Mouse (Mus musculus): Measurements from ENCODE around the gene Olfr742. TPM values are rescaled to one million over a fixed set of nuclear protein-coding genes. Genes with fewer than 3 reads are reported as not detected.

Gene Olfr742
- not detected in 2 replicates for polyA plus RNA-seq (2014; fragmentation: Nextera tagmentation; extraction: Ambion mirVana)

DNA sequence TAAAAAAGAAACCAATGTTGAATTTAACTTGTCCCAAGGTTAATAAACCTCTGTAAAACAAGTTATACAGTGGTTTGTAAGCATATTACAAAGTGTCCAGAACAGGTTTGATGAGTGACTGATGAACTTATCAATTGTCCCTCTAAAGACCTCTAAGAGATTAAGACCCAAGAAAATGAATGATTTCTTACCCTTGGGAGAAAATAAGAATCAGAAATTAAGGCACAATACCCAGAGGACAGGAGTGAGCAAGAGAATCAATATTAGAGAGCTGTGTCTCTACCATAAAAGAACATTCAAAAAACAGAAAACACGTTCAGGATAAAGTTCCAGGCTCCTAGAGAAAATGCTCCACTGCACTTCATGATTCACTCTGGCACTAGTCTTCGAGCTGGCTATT lies at the start of gene Olfr742:
Gene Olfr742, plus strand, starts transcription at position 301 of the 400 bp plus-strand sequence.
- H3K9me3 ChIP-seq (ENCODE audit: control insufficient read depth, low read length) = no peaks in the 10 kb centered on the region
- H3K9ac ChIP-seq (ENCODE audit: low read length) = no peak within 1 kb of the TSS
- no peak within 1 kb of the TSS for H3K4me3 ChIP-seq (ENCODE audit: low read depth, low read length)
- H3K36me3 ChIP-seq (ENCODE audit: control insufficient read depth, insufficient read depth, low read length) = no peaks in the 10 kb centered on the region
- no peaks in the 10 kb centered on the region for H3K4me1 ChIP-seq (ENCODE audit: control insufficient read depth, insufficient read depth, low read length)
- H3K4me2 ChIP-seq (ENCODE audit: low read depth) = no peak within 1 kb of the TSS
- no peak for ATAC-seq (ENCODE audit: insufficient read depth, low FRiP score, low TSS enrichment)
- WGBS = 69% methylated on average over 2 of the region's 2 CpGs
- H3K27ac ChIP-seq (ENCODE audit: low read depth, low read length) = no peak within 1 kb of the TSS
- no peak for DNase-seq (ENCODE audit: low spot score)
- H3K27me3 ChIP-seq (ENCODE audit: control insufficient read depth, insufficient read depth, low read length) = no peaks in the 10 kb centered on the region

DNA sequence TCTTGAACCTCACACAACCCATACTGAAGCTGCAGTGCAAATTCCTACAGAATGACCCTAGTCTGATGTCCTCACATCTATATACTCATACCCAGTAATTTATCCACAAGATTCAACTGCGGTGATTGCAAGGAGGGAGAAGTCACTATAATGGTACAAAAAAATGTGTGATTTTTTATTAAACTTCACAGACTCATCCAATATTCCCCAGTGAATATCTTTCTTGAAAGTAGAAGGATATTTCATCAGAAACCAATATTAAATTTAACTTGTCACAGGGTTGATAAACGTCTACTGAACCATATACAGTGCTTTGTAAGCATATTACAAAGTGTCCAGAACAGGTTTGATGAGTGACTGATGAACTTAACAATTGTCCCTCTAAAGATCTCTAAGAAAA lies 31.0 kb upstream of the Olfr742 start, which contains the start of gene Olfr741:
Gene Olfr741, plus strand, starts transcription at position 301 of the 400 bp plus-strand sequence.
- Histone ChIP-seq H3K9ac (ENCODE audit: low read length) (no peak within 1 kb of the TSS), H3K4me2 (ENCODE audit: low read depth) (no peak within 1 kb of the TSS), H3K36me3 (ENCODE audit: control insufficient read depth, insufficient read depth, low read length) (no peaks in the 10 kb centered on the region), H3K27me3 (ENCODE audit: control insufficient read depth, insufficient read depth, low read length) (no peaks in the 10 kb centered on the region), H3K4me3 (ENCODE audit: low read depth, low read length) (no peak within 1 kb of the TSS), H3K4me1 (ENCODE audit: control insufficient read depth, insufficient read depth, low read length) (no peaks in the 10 kb centered on the region), H3K27ac (ENCODE audit: low read depth, low read length) (no peak within 1 kb of the TSS), H3K9me3 (ENCODE audit: control insufficient read depth, low read length) (no peaks in the 10 kb centered on the region)
- WGBS = 79% methylated on average over 2 of the region's 2 CpGs
- no peak for DNase-seq (ENCODE audit: low spot score)
- no peak for ATAC-seq (ENCODE audit: insufficient read depth, low FRiP score, low TSS enrichment)

DNA sequence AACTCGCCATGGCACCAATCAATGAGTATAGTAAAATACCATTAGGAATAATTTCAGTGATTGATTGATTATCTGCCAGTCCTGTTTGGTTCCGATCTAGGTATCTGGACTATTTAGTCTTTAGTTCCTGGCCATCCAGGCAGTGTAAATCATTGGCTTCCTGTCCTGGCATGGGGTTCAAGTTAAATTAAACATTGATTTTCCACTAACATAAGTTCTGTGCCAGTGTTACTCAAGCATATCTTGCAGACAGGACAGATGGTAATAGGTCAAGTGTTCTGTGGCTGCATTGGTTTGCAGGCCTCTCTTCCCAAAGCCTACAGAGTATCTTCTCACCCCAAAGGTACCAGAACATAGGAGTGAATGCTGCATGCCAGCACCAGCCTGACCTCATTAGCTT lies 25.0 kb upstream of the Olfr742 start:
- Histone ChIP-seq H3K27ac (ENCODE audit: low read depth, low read length) (no peak overlapping the region), H3K9ac (ENCODE audit: low read length) (no peak overlapping the region), H3K4me2 (ENCODE audit: low read depth) (no peak overlapping the region), H3K4me3 (ENCODE audit: low read depth, low read length) (no peak overlapping the region), H3K9me3 (ENCODE audit: control insufficient read depth, low read length) (no peaks in the 10 kb centered on the region), H3K36me3 (ENCODE audit: control insufficient read depth, insufficient read depth, low read length) (no peaks in the 10 kb centered on the region), H3K4me1 (ENCODE audit: control insufficient read depth, insufficient read depth, low read length) (no peaks in the 10 kb centered on the region), H3K27me3 (ENCODE audit: control insufficient read depth, insufficient read depth, low read length) (no peaks in the 10 kb centered on the region)
- 80% methylated on average over 2 of the region's 2 CpGs for WGBS
- DNase-seq (ENCODE audit: low spot score) = no peak
- no peak for ATAC-seq (ENCODE audit: insufficient read depth, low FRiP score, low TSS enrichment)

DNA sequence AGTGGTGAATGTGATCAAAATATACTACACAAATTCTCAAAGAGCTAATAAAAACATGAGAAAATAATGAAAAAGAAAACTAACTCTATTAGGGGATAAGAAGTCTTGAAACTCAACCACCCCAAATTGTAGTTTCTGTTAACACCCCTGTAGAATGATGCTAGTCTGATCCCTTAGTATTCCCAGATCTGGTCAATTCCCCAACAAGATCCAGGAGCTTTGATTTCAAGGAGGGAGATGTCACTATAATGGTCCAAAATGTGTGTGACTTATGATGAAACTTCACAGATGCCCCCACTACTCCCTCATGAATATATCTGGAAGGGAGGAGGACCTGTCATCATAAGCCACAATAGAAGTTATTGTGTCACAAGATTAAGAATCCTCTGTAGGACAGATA lies 18.1 kb downstream of the Olfr742 start, which contains the start of gene Olfr743:
Gene Olfr743, plus strand, starts transcription at position 301 of the 400 bp plus-strand sequence.
- H3K9me3 ChIP-seq (ENCODE audit: control insufficient read depth, low read length) = no peaks in the 10 kb centered on the region
- no peak within 1 kb of the TSS for H3K4me3 ChIP-seq (ENCODE audit: low read depth, low read length)
- no peaks in the 10 kb centered on the region for H3K36me3 ChIP-seq (ENCODE audit: control insufficient read depth, insufficient read depth, low read length)
- H3K4me2 ChIP-seq (ENCODE audit: low read depth) = no peak within 1 kb of the TSS
- H3K27ac ChIP-seq (ENCODE audit: low read depth, low read length) = no peak within 1 kb of the TSS
- H3K27me3 ChIP-seq (ENCODE audit: control insufficient read depth, insufficient read depth, low read length) = no peaks in the 10 kb centered on the region
- ATAC-seq (ENCODE audit: insufficient read depth, low FRiP score, low TSS enrichment) (no peak), DNase-seq (ENCODE audit: low spot score) (no peak)
- no peak within 1 kb of the TSS for H3K9ac ChIP-seq (ENCODE audit: low read length)
- H3K4me1 ChIP-seq (ENCODE audit: control insufficient read depth, insufficient read depth, low read length) = no peaks in the 10 kb centered on the region

DNA sequence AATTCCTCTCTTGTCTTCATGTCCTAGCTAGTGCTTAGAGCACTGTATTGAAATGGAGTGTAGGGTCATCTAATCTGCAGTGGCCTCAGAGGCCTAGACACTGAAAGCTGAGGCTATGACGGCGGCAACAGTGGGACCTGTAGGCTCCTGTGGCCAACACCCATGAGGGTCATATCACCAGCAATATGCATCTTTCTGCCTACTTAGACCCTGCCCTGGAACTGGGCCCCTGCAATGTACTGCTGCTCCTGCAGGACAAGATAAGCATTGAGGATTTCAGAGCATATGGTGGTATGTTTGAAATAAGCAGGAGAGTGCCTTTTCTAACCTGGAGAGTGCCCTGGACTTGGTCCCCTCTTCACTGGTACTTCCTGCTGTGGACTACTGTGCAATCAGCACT lies 49.3 kb downstream of the Olfr742 start:
- H3K4me3 ChIP-seq (ENCODE audit: low read depth, low read length) = no peak overlapping the region
- no peaks in the 10 kb centered on the region for H3K36me3 ChIP-seq (ENCODE audit: control insufficient read depth, insufficient read depth, low read length)
- WGBS = 97% methylated on average over 2 of the region's 2 CpGs
- DNase-seq (ENCODE audit: low spot score) (no peak), ATAC-seq (ENCODE audit: insufficient read depth, low FRiP score, low TSS enrichment) (no peak)
- no peak overlapping the region for H3K4me2 ChIP-seq (ENCODE audit: low read depth)
- no peak overlapping the region for H3K27ac ChIP-seq (ENCODE audit: low read depth, low read length)
- H3K4me1 ChIP-seq (ENCODE audit: control insufficient read depth, insufficient read depth, low read length) = no peaks in the 10 kb centered on the region
- no peak overlapping the region for H3K9ac ChIP-seq (ENCODE audit: low read length)
- H3K27me3 ChIP-seq (ENCODE audit: control insufficient read depth, insufficient read depth, low read length) = no peaks in the 10 kb centered on the region
- no peaks in the 10 kb centered on the region for H3K9me3 ChIP-seq (ENCODE audit: control insufficient read depth, low read length)

Other genes with a start within 250 kb of the Olfr742 start
- gene Olfr732, start 219.4 kb upstream of the Olfr742 start, polyA plus RNA-seq (2014; fragmentation: Nextera tagmentation; extraction: Ambion mirVana) = not detected in 2 replicates
- not detected in 2 replicates for gene Olfr733, start 202.1 kb upstream of the Olfr742 start, polyA plus RNA-seq (2014; fragmentation: Nextera tagmentation; extraction: Ambion mirVana)
- gene Olfr734, start 176.8 kb upstream of the Olfr742 start, polyA plus RNA-seq (2014; fragmentation: Nextera tagmentation; extraction: Ambion mirVana) = not detected in 2 replicates
- gene Olfr735, start 154.7 kb upstream of the Olfr742 start, polyA plus RNA-seq (2014; fragmentation: Nextera tagmentation; extraction: Ambion mirVana) = not detected in 2 replicates
- not detected in 2 replicates for gene Tlr11, start 145.7 kb upstream of the Olfr742 start, polyA plus RNA-seq (2014; fragmentation: Nextera tagmentation; extraction: Ambion mirVana)
- gene Olfr736, start 122.4 kb upstream of the Olfr742 start, polyA plus RNA-seq (2014; fragmentation: Nextera tagmentation; extraction: Ambion mirVana) = not detected in 2 replicates
- not detected in 2 replicates for gene Olfr738, start 96.0 kb upstream of the Olfr742 start, polyA plus RNA-seq (2014; fragmentation: Nextera tagmentation; extraction: Ambion mirVana)
- not detected in 2 replicates for gene Olfr739, start 85.0 kb upstream of the Olfr742 start, polyA plus RNA-seq (2014; fragmentation: Nextera tagmentation; extraction: Ambion mirVana)
- not detected in 2 replicates for gene Olfr740, start 58.1 kb upstream of the Olfr742 start, polyA plus RNA-seq (2014; fragmentation: Nextera tagmentation; extraction: Ambion mirVana)
- not detected in 2 replicates for gene Olfr741, start 30.9 kb upstream of the Olfr742 start, polyA plus RNA-seq (2014; fragmentation: Nextera tagmentation; extraction: Ambion mirVana)
- gene Olfr743, start 18.2 kb downstream of the Olfr742 start, polyA plus RNA-seq (2014; fragmentation: Nextera tagmentation; extraction: Ambion mirVana) = not detected in 2 replicates
- gene Olfr744, start 111.3 kb downstream of the Olfr742 start, polyA plus RNA-seq (2014; fragmentation: Nextera tagmentation; extraction: Ambion mirVana) = not detected in 2 replicates
- not detected in 2 replicates for gene Olfr745, start 135.8 kb downstream of the Olfr742 start, polyA plus RNA-seq (2014; fragmentation: Nextera tagmentation; extraction: Ambion mirVana)
- gene Olfr746, start 143.5 kb downstream of the Olfr742 start, polyA plus RNA-seq (2014; fragmentation: Nextera tagmentation; extraction: Ambion mirVana) = not detected in 2 replicates
- not detected in 2 replicates for gene Olfr747, start 189.6 kb downstream of the Olfr742 start, polyA plus RNA-seq (2014; fragmentation: Nextera tagmentation; extraction: Ambion mirVana)
- gene Olfr748, start 203.8 kb downstream of the Olfr742 start, polyA plus RNA-seq (2014; fragmentation: Nextera tagmentation; extraction: Ambion mirVana) = not detected in 2 replicates
- not detected in 2 replicates for gene Olfr749, start 241.5 kb downstream of the Olfr742 start, polyA plus RNA-seq (2014; fragmentation: Nextera tagmentation; extraction: Ambion mirVana)

All from neural tube, embryonic 11.5 days (tissue).